ENCODE assay signal across 19 mouse cellular contexts in genomic region chr16:23087712-23088111, GRCm38 (mm10). TPM values are rescaled to one million over a fixed set of nuclear protein-coding genes. Genes with fewer than 3 reads are reported as not detected.
DNase-seq lines count a peak whose midpoint lies in the region; ATAC-seq and TF ChIP-seq lines count a peak whose summit lies in the region.
"Not testable (repeated sequence)": the region's sequence is repeated elsewhere in the genome, so short reads cannot be mapped to it uniquely, and the experiment has no call there.
"Had no signal": no experiment of that assay in that cellular context is flagged by ENCODE, and none has a peak within 500 bp of the region (broad histone marks: within the 10 kb centered on the region; RNA-seq: fewer than 3 reads in every experiment).

No protein-coding gene starts in this region.

- H3K27me3 ChIP-seq in Patski, result peaks cover 20% of the 10 kb centered on the region
- H3K27me3 ChIP-seq in heart, adult 2 months (ENCODE audit: control insufficient read depth, insufficient read depth, low read length); liver, postnatal 0 days (ENCODE audit: insufficient read depth, low read length); midbrain, postnatal 0 days (ENCODE audit: insufficient read depth, low read length): not testable (repeated sequence)

- not testable (repeated sequence) for H3K4me1 ChIP-seq in heart, adult 2 months (ENCODE audit: control insufficient read depth, insufficient read depth, low read length); liver, postnatal 0 days (ENCODE audit: insufficient read depth); midbrain, postnatal 0 days (ENCODE audit: insufficient read depth, low read length)

- not testable (repeated sequence) for TF ChIP-seq EP300 in heart, adult 2 months (IDR thresholded peaks at IDR 0.05; ENCODE audit: insufficient read depth, low read depth, low read length); liver, postnatal 0 days (IDR thresholded peaks at IDR 0.05; ENCODE audit: low read depth)

- H3K9me3 ChIP-seq in liver, postnatal 0 days (ENCODE audit: low read length); midbrain, postnatal 0 days (ENCODE audit: low read length): not testable (repeated sequence)

- TF ChIP-seq POLR2A in heart, adult 2 months (IDR thresholded peaks at IDR 0.05; ENCODE audit: insufficient read depth, low read depth, low read length), result not testable (repeated sequence)

- 25% methylated on average over 4 of the region's 4 CpGs for WGBS in heart, adult 2 months
- WGBS in liver, postnatal 0 days (ENCODE audit: insufficient replicate concordance), result 37% methylated on average over 4 of the region's 4 CpGs
- WGBS in midbrain, postnatal 0 days, result 45% methylated on average over 4 of the region's 4 CpGs

- intact Hi-C loops in heart, adult 2 months (cut with DNase I), result loop anchor here (1.0 kb wide), 1 partner anchor 46 kb away; no protein-coding TSS in a partner anchor

- H3K36me3 ChIP-seq in heart, adult 2 months (ENCODE audit: control insufficient read depth, insufficient read depth, low read length); liver, postnatal 0 days (replicated peaks; ENCODE audit: insufficient read depth, low read length); midbrain, postnatal 0 days (ENCODE audit: insufficient read depth, low read length): not testable (repeated sequence)

- not testable (repeated sequence) for H3K79me2 ChIP-seq in heart, adult 2 months (replicated peaks; ENCODE audit: control insufficient read depth, insufficient read depth, low read length)

- TF ChIP-seq CTCF in Patski (IDR thresholded peaks at IDR 0.05), result peak; percentile 62
- TF ChIP-seq CTCF in heart, adult 2 months (IDR thresholded peaks at IDR 0.05), result peak; percentile 78
- TF ChIP-seq CTCF in liver, postnatal 0 days (IDR thresholded peaks at IDR 0.05; ENCODE audit: low read depth), result peak; percentile 63
- peak; percentile 68 for TF ChIP-seq CTCF in midbrain, postnatal 0 days (IDR thresholded peaks at IDR 0.05)

- not testable (repeated sequence) for H3K4me2 ChIP-seq in liver, postnatal 0 days (ENCODE audit: low read depth, low read length); midbrain, postnatal 0 days (ENCODE audit: low read depth, low read length, poor library complexity, severe bottlenecking)

- peak; percentile 73 for ATAC-seq in CD4-positive, CD25-positive, alpha-beta regulatory T cell, adult 4 months
- ATAC-seq in Patski; liver, postnatal 0 days; midbrain, postnatal 0 days (ENCODE audit: low FRiP score): not testable (repeated sequence)

- H3K27ac ChIP-seq in heart, adult 2 months; liver, postnatal 0 days (ENCODE audit: low read depth); midbrain, postnatal 0 days (ENCODE audit: low read depth, low read length): not testable (repeated sequence)

- in situ Hi-C loops in Patski (cut with MboI; ENCODE audit: low pct_unique_long_range_greater_than_20kb), result loop anchor here (25.0 kb wide), 1 partner anchor 825 kb away; no protein-coding TSS in a partner anchor

- CTCF ChIA-PET in Patski (lab: Charles Lee), result interaction anchor here (1.2 kb wide), 1 partner anchor 16 kb away, joined by 3 read pairs; no protein-coding TSS in a partner anchor

- not testable (repeated sequence) for H3K9ac ChIP-seq in heart, adult 2 months (ENCODE audit: low read depth, low read length); liver, postnatal 0 days (replicated peaks); midbrain, postnatal 0 days (replicated peaks; ENCODE audit: low read length, poor library complexity, severe bottlenecking)

- not testable (repeated sequence) for H3K4me3 ChIP-seq in heart, adult 2 months; liver, postnatal 0 days (ENCODE audit: low read depth, low read length); midbrain, postnatal 0 days (ENCODE audit: low read depth, low read length)

- not testable (repeated sequence) for DNase-seq in Patski (ENCODE audit: low read depth, low spot score); heart, adult 2 months; liver, postnatal 0 days
- DNase-seq in embryo, embryonic 11 days, result peak; percentile 38
- peak; percentile 28 for DNase-seq in kidney, adult 9 months
- peak; percentile 43 for DNase-seq in midbrain, postnatal 0 days (ENCODE audit: low spot score)

- POLR2A ChIA-PET in Patski (lab: Charles Lee), result not testable (repeated sequence)

RNA-seq across cellular contexts. Expression of gene Eif4a2, which starts 19.5 kb away (rescaled TPM):
- 100 to 1,000 TPM; 558 to 662 TPM for polyA plus RNA-seq in CD4-positive, CD25-positive, alpha-beta regulatory T cell, adult 4 months (2017; shearing (Covaris generic))
- 578 TPM for polyA plus RNA-seq in Patski (2021)
- total RNA-seq in heart, adult 2 months (2021), result 100 to 1,000 TPM; 337 to 385 TPM
- 128 and 287 TPM in 2 replicates for polyA plus RNA-seq in heart, adult 2 months (2012; rRNA removed)
- 49.1 and 52.5 TPM in 2 replicates for polyA plus RNA-seq in liver, postnatal 0 days (2015; fragmentation: Nextera tagmentation; extraction: Ambion mirVana)
- total RNA-seq in midbrain, postnatal 0 days (2014; rRNA removed), result 647 and 778 TPM in 2 replicates
- 291 and 295 TPM in 2 replicates for polyA plus RNA-seq in midbrain, postnatal 0 days (2015; fragmentation: Nextera tagmentation; extraction: Ambion mirVana)

RNA-seq across cellular contexts. Expression of gene Kng1, which starts 30.0 kb away (rescaled TPM):
- polyA plus RNA-seq in CD4-positive, CD25-positive, alpha-beta regulatory T cell, adult 4 months (2017; shearing (Covaris generic)), result not detected
- polyA plus RNA-seq in Patski (2021), result 9.8 TPM
- total RNA-seq in heart, adult 2 months (2021), result not detected
- 0.50 TPM in 1 of 2 replicates, not detected in the other for polyA plus RNA-seq in heart, adult 2 months (2012; rRNA removed)
- 5,182 and 5,316 TPM in 2 replicates for polyA plus RNA-seq in liver, postnatal 0 days (2015; fragmentation: Nextera tagmentation; extraction: Ambion mirVana)
- total RNA-seq in midbrain, postnatal 0 days (2014; rRNA removed), result not detected in 2 replicates
- polyA plus RNA-seq in midbrain, postnatal 0 days (2015; fragmentation: Nextera tagmentation; extraction: Ambion mirVana), result not detected in 2 replicates
- total RNA-seq: heart, postnatal 36 days; layer of hippocampus, postnatal 36 days; left cerebral cortex, postnatal 36 days; monocyte, adult 5-6 weeks had no signal
- polyA plus RNA-seq: cortical plate, adult 2 months; forebrain, embryonic 12.5 days; testis, adult 2 months had no signal

RNA-seq across cellular contexts. Expression of gene Rfc4, which starts 39.8 kb away (rescaled TPM):
- polyA plus RNA-seq in CD4-positive, CD25-positive, alpha-beta regulatory T cell, adult 4 months (2017; shearing (Covaris generic)), result 10 to 100 TPM; 38.4 to 51.1 TPM
- 25.8 TPM for polyA plus RNA-seq in Patski (2021)
- 1 to 10 TPM; 6.2 to 7.3 TPM for total RNA-seq in heart, adult 2 months (2021)
- polyA plus RNA-seq in heart, adult 2 months (2012; rRNA removed), result 1.5 and 1.6 TPM in 2 replicates
- 54.3 and 59.4 TPM in 2 replicates for polyA plus RNA-seq in liver, postnatal 0 days (2015; fragmentation: Nextera tagmentation; extraction: Ambion mirVana)
- 8.6 and 10.0 TPM in 2 replicates for total RNA-seq in midbrain, postnatal 0 days (2014; rRNA removed)
- 20.4 and 22.6 TPM in 2 replicates for polyA plus RNA-seq in midbrain, postnatal 0 days (2015; fragmentation: Nextera tagmentation; extraction: Ambion mirVana)

RNA-seq across cellular contexts. Expression of gene Kng2, which starts 58.4 kb away (rescaled TPM):
- not detected for polyA plus RNA-seq in CD4-positive, CD25-positive, alpha-beta regulatory T cell, adult 4 months (2017; shearing (Covaris generic))
- 7.6 TPM for polyA plus RNA-seq in Patski (2021)
- total RNA-seq in heart, adult 2 months (2021), result under 1 TPM in 1 of 2 experiments, not detected in 1; 0.21 TPM
- 0.37 and 0.47 TPM in 2 replicates for polyA plus RNA-seq in heart, adult 2 months (2012; rRNA removed)
- polyA plus RNA-seq in liver, postnatal 0 days (2015; fragmentation: Nextera tagmentation; extraction: Ambion mirVana), result 348 and 384 TPM in 2 replicates
- total RNA-seq in midbrain, postnatal 0 days (2014; rRNA removed), result not detected in 2 replicates
- polyA plus RNA-seq in midbrain, postnatal 0 days (2015; fragmentation: Nextera tagmentation; extraction: Ambion mirVana), result not detected in 2 replicates
- total RNA-seq: heart, postnatal 36 days; layer of hippocampus, postnatal 36 days; left cerebral cortex, postnatal 36 days; monocyte, adult 5-6 weeks had no signal
- polyA plus RNA-seq: cortical plate, adult 2 months; forebrain, embryonic 12.5 days; lung, embryonic 16.5 days; testis, adult 2 months had no signal

RNA-seq across cellular contexts. Expression of gene Adipoq, which starts 58.6 kb away (rescaled TPM):
- polyA plus RNA-seq in CD4-positive, CD25-positive, alpha-beta regulatory T cell, adult 4 months (2017; shearing (Covaris generic)), result not detected
- polyA plus RNA-seq in Patski (2021), result not detected
- 10 to 100 TPM in 1 of 2 experiments, 1 to 10 TPM in 1; 5.9 to 13.6 TPM for total RNA-seq in heart, adult 2 months (2021)
- 26.4 and 52.5 TPM in 2 replicates for polyA plus RNA-seq in heart, adult 2 months (2012; rRNA removed)
- polyA plus RNA-seq in liver, postnatal 0 days (2015; fragmentation: Nextera tagmentation; extraction: Ambion mirVana), result not detected in 2 replicates
- not detected in 2 replicates for total RNA-seq in midbrain, postnatal 0 days (2014; rRNA removed)
- polyA plus RNA-seq in midbrain, postnatal 0 days (2015; fragmentation: Nextera tagmentation; extraction: Ambion mirVana), result not detected in 2 replicates
- total RNA-seq: layer of hippocampus, postnatal 36 days; left cerebral cortex, postnatal 36 days; monocyte, adult 5-6 weeks had no signal
- polyA plus RNA-seq: forebrain, embryonic 12.5 days; hindbrain, embryonic 16.5 days; kidney, embryonic 14.5 days; liver, embryonic 11.5 days; neural tube, embryonic 13.5 days had no signal

Comparison
In these comparisons a context has a peak if more than half of its experiments do, and no peak if none do; other contexts are left out.
1. RNA of gene Kng1, which starts 30.0 kb away (polyA plus RNA-seq): 5,182 to 5,316 TPM in liver, postnatal 0 days; 9.8 TPM in Patski (single experiment), not detected in CD4-positive, CD25-positive, alpha-beta regulatory T cell, adult 4 months, 0.50 TPM in heart, adult 2 months and not detected in midbrain, postnatal 0 days; every median in the first group is over 100 times any median in the second.
2. Peak in every context shown above with its lines, with median percentiles within 50 percentile points of each other: CTCF ChIP-seq.